Mouse (Mus musculus): Measurements from ENCODE around the gene Ripk1. TPM values are rescaled to one million over a fixed set of nuclear protein-coding genes. Genes with fewer than 3 reads are reported as not detected.

The Ripk1 gene
- total RNA-seq (2021) = 10 to 100 TPM; 27.2 to 31.9 TPM
- 12.7 and 12.8 TPM in 2 replicates for polyA plus RNA-seq (2012; rRNA removed)
- long read RNA-seq, transcript Ripk1-201 (11 exons, 3,266 nt) = major isoform, 18 of 21 reads
- long read RNA-seq, partial matches to known transcripts = 2 of 21 reads
- long read RNA-seq, other reads (novel, unspliced or antisense) = 1 of 21 reads

- DNase-seq = peak; percentile 95
These were observed at the start of gene Ripk1, which contains the start of gene Serpinb6a for GRCm38 (mm10) chr13:34002058-34003006. Gene Ripk1 (plus strand): TSS chr13:34002363. Gene Serpinb6a (minus strand): TSS chr13:34002794.

- peak; percentile 37 for DNase-seq
These were observed 49.2 kb upstream of the Ripk1 start for GRCm38 (mm10) chr13:33952947-33953346.

GRCm38 (mm10) chr13:33956571-33957421 is 45.4 kb upstream of the Ripk1 start:
- peak; percentile 41 for DNase-seq

- no peak for DNase-seq
These were observed 42.4 kb upstream of the Ripk1 start for GRCm38 (mm10) chr13:33959771-33960170.

GRCm38 (mm10) chr13:33964206-33965046 is 37.7 kb upstream of the Ripk1 start, which contains the start of gene Nqo2:
Gene Nqo2 (plus strand): TSS chr13:33964687.
- peak; percentile 91 for DNase-seq

- DNase-seq = peak; percentile 49
These were observed 36.8 kb upstream of the Ripk1 start for GRCm38 (mm10) chr13:33965056-33966024.

- DNase-seq = no peak
These were observed 36.1 kb upstream of the Ripk1 start for GRCm38 (mm10) chr13:33966025-33966412.

- DNase-seq = no peak
These were observed 35.6 kb upstream of the Ripk1 start for GRCm38 (mm10) chr13:33966574-33966973.

GRCm38 (mm10) chr13:33989625-33990024 is 12.5 kb upstream of the Ripk1 start:
- DNase-seq = no peak

- DNase-seq = peak; percentile 76
These were observed 7.0 kb upstream of the Ripk1 start for GRCm38 (mm10) chr13:33995197-33995596.

GRCm38 (mm10) chr13:34003058-34003457 is 895 bp downstream of the Ripk1 start:
- DNase-seq = peak; percentile 9

- DNase-seq = no peak
These were observed 5.1 kb downstream of the Ripk1 start for GRCm38 (mm10) chr13:34007234-34007633.

GRCm38 (mm10) chr13:34016927-34017569 is 14.9 kb downstream of the Ripk1 start:
- peak; percentile 29 for DNase-seq

- DNase-seq = no peak
These were observed 16.4 kb downstream of the Ripk1 start for GRCm38 (mm10) chr13:34018521-34018920.

GRCm38 (mm10) chr13:34021998-34022397 is 19.8 kb downstream of the Ripk1 start:
- DNase-seq = no peak

- DNase-seq = no peak
These were observed 29.9 kb downstream of the Ripk1 start for GRCm38 (mm10) chr13:34032041-34032440.

GRCm38 (mm10) chr13:34035424-34035823 is 33.3 kb downstream of the Ripk1 start:
- DNase-seq = no peak

- no peak for DNase-seq
These were observed 34.6 kb downstream of the Ripk1 start for GRCm38 (mm10) chr13:34036726-34037125.
